Mouse (Mus musculus) embryonic facial prominence, embryonic 13.5 days (tissue): Measurements from ENCODE around the gene Gns. TPM values are rescaled to one million over a fixed set of nuclear protein-coding genes. Genes with fewer than 3 reads are reported as not detected.

Source experiments
- ATAC-seq: fragments of 200-750 bp; cut with Nextera tagmentation; 2 replicates; pipeline ENCODE4 v1.8.0; 2017; ENCODE audit warnings: low read depth; ENCODE audit not compliant: insufficient number of reproducible peaks, insufficient read depth, low FRiP score, low TSS enrichment
- H3K27ac ChIP-seq: fragments of 300-500 bp; sonication (generic); 2 replicates; pipeline ENCODE4 v1.5.1; 2015; ENCODE audit warnings: moderate library complexity, mild to moderate bottlenecking, inconsistent platforms
- H3K27me3 ChIP-seq: fragments of 300-500 bp; sonication (generic); 2 replicates; pipeline ENCODE4 v1.6.1; 2015; ENCODE audit warnings: mild to moderate bottlenecking, inconsistent platforms
- H3K36me3 ChIP-seq: fragments of 300-500 bp; sonication (generic); 2 replicates; pipeline ENCODE4 v1.6.1; 2015; ENCODE audit warnings: mild to moderate bottlenecking, inconsistent platforms
- H3K4me1 ChIP-seq: fragments of 300-500 bp; sonication (generic); 2 replicates; pipeline ENCODE4 v1.6.1; 2015; ENCODE audit warnings: inconsistent platforms
- H3K4me2 ChIP-seq: fragments of 300-500 bp; sonication (generic); 2 replicates; pipeline ENCODE4 v1.6.1; 2015; ENCODE audit warnings: moderate library complexity, mild to moderate bottlenecking, inconsistent platforms
- H3K4me3 ChIP-seq: fragments of 300-500 bp; sonication (generic); 2 replicates; pipeline ENCODE4 v1.5.1; 2015; ENCODE audit warnings: mild to moderate bottlenecking, inconsistent platforms
- H3K9ac ChIP-seq: fragments of 300-500 bp; sonication (generic); 2 replicates; pipeline ENCODE4 v1.6.1; 2015; ENCODE audit warnings: mild to moderate bottlenecking, inconsistent platforms
- H3K9me3 ChIP-seq: fragments of 300-500 bp; sonication (generic); 2 replicates; pipeline ENCODE4 v1.6.1; 2016; ENCODE audit warnings: inconsistent platforms
- WGBS: fragments of 180-500 bp; shearing (Covaris S2); methylation state at CpG from one replicate; pipeline ENCODE4 v1.1.7; 2015; ENCODE audit warnings: mixed read lengths; 5-methylcytosine and 5-hydroxymethylcytosine counted together
- polyA plus RNA-seq: library from polyadenylated mRNA; unstranded; fragments of >200 nt; fragmentation: Nextera tagmentation; extraction: Ambion mirVana; gene quantifications from 2 replicates; pipeline ENCODE4 v1.2.1, GENCODE M21; 2015

Gns gene
- polyA plus RNA-seq, 1 experiment from 2014 or later = 48.5 TPM

GRCm38 (mm10) chr10:121367780-121368179 lies 2.9 kb downstream of the Gns start:
- WGBS = 81% methylated on average over 9 of the region's 9 CpGs
- ATAC-seq = no peak
- Histone ChIP-seq H3K27me3 (no peaks in the 10 kb centered on the region), H3K36me3 (peaks cover 31% of the 10 kb centered on the region), H3K9ac (no peak overlapping the region), H3K4me3 (no peak overlapping the region), H3K27ac (no peak overlapping the region), H3K4me1 (peaks cover 34% of the 10 kb centered on the region), H3K9me3 (no peaks in the 10 kb centered on the region), H3K4me2 (peak overlapping the region; percentile 93; the same call in 1 of the 2 replicates)

GRCm38 (mm10) chr10:121368783-121369465 lies 4.0 kb downstream of the Gns start:
- 82% methylated on average over 18 of the region's 18 CpGs for WGBS
- no peak overlapping the region for H3K9ac ChIP-seq
- no peak for ATAC-seq
- H3K27ac ChIP-seq = no peak overlapping the region
- peaks cover 42% of the 10 kb centered on the region for H3K4me1 ChIP-seq
- H3K4me2 ChIP-seq = no peak overlapping the region
- H3K36me3 ChIP-seq = peaks cover 39% of the 10 kb centered on the region
- no peak overlapping the region for H3K4me3 ChIP-seq
- H3K9me3 ChIP-seq = no peaks in the 10 kb centered on the region
- no peaks in the 10 kb centered on the region for H3K27me3 ChIP-seq

GRCm38 (mm10) chr10:121370777-121371176 lies 5.9 kb downstream of the Gns start:
- Histone ChIP-seq H3K27me3 (no peaks in the 10 kb centered on the region), H3K4me3 (no peak overlapping the region), H3K36me3 (peaks cover 53% of the 10 kb centered on the region), H3K27ac (no peak overlapping the region), H3K9ac (no peak overlapping the region), H3K9me3 (no peaks in the 10 kb centered on the region), H3K4me1 (peaks cover 44% of the 10 kb centered on the region), H3K4me2 (no peak overlapping the region)
- ATAC-seq = no peak
- WGBS = 93% methylated on average over 6 of the region's 6 CpGs

- 30% methylated on average over 12 of the region's 12 CpGs for WGBS
- H3K27ac ChIP-seq = peak overlapping the region; percentile 66
- H3K36me3 ChIP-seq = peaks cover 78% of the 10 kb centered on the region
- peak overlapping the region; percentile 37 for H3K4me2 ChIP-seq
- no peaks in the 10 kb centered on the region for H3K27me3 ChIP-seq
- no peak for ATAC-seq
- no peaks in the 10 kb centered on the region for H3K9me3 ChIP-seq
- H3K9ac ChIP-seq = peak overlapping the region; percentile 46; the same call in 1 of the 2 replicates
- H3K4me1 ChIP-seq = peaks cover 18% of the 10 kb centered on the region
- H3K4me3 ChIP-seq = no peak overlapping the region
Measured at GRCm38 (mm10) chr10:121374013-121374412, 9.1 kb downstream of the Gns start.

GRCm38 (mm10) chr10:121374693-121375620 lies 10.1 kb downstream of the Gns start:
- WGBS = 81% methylated on average over 17 of the region's 17 CpGs
- H3K4me2 ChIP-seq = no peak overlapping the region
- H3K27me3 ChIP-seq = no peaks in the 10 kb centered on the region
- ATAC-seq = no peak
- H3K4me3 ChIP-seq = no peak overlapping the region
- peaks cover 18% of the 10 kb centered on the region for H3K4me1 ChIP-seq
- H3K27ac ChIP-seq = no peak overlapping the region
- H3K36me3 ChIP-seq = peaks cover 80% of the 10 kb centered on the region
- H3K9me3 ChIP-seq = no peaks in the 10 kb centered on the region
- H3K9ac ChIP-seq = no peak overlapping the region

- 79% methylated on average over 24 of the region's 24 CpGs for WGBS
- Histone ChIP-seq H3K4me1 (peaks cover 18% of the 10 kb centered on the region), H3K27me3 (no peaks in the 10 kb centered on the region), H3K9ac (no peak overlapping the region), H3K4me2 (no peak overlapping the region), H3K9me3 (no peaks in the 10 kb centered on the region), H3K27ac (no peak overlapping the region), H3K4me3 (no peak overlapping the region), H3K36me3 (peaks cover 80% of the 10 kb centered on the region)
- ATAC-seq = no peak; the same call in 1 of the 2 replicates
Measured at GRCm38 (mm10) chr10:121375649-121376493, 11.0 kb downstream of the Gns start.

GRCm38 (mm10) chr10:121376530-121377271 lies 11.8 kb downstream of the Gns start:
- Histone ChIP-seq H3K9me3 (no peaks in the 10 kb centered on the region), H3K27me3 (no peaks in the 10 kb centered on the region), H3K36me3 (peaks cover 82% of the 10 kb centered on the region), H3K27ac (no peak overlapping the region), H3K4me1 (peaks cover 18% of the 10 kb centered on the region), H3K9ac (no peak overlapping the region), H3K4me2 (no peak overlapping the region), H3K4me3 (no peak overlapping the region)
- 85% methylated on average over 24 of the region's 24 CpGs for WGBS
- ATAC-seq = no peak

- ATAC-seq = no peak
- no peak overlapping the region for H3K27ac ChIP-seq
- H3K9me3 ChIP-seq = no peaks in the 10 kb centered on the region
- no peak overlapping the region for H3K4me3 ChIP-seq
- H3K4me1 ChIP-seq = peaks cover 6% of the 10 kb centered on the region; the same call in 1 of the 2 replicates
- no peak overlapping the region for H3K9ac ChIP-seq
- no peaks in the 10 kb centered on the region for H3K27me3 ChIP-seq
- no peak overlapping the region for H3K4me2 ChIP-seq
- 97% methylated on average over 3 of the region's 3 CpGs for WGBS
- H3K36me3 ChIP-seq = peaks cover 92% of the 10 kb centered on the region
Measured at GRCm38 (mm10) chr10:121379387-121379786, 14.5 kb downstream of the Gns start.

GRCm38 (mm10) chr10:121381280-121381679 lies 16.4 kb downstream of the Gns start:
- Histone ChIP-seq H3K9ac (no peak overlapping the region), H3K4me3 (no peak overlapping the region), H3K9me3 (no peaks in the 10 kb centered on the region), H3K4me1 (peaks cover 9% of the 10 kb centered on the region), H3K27me3 (no peaks in the 10 kb centered on the region), H3K27ac (no peak overlapping the region), H3K4me2 (no peak overlapping the region), H3K36me3 (peaks cover 89% of the 10 kb centered on the region)
- 94% methylated on average over 18 of the region's 18 CpGs for WGBS
- ATAC-seq = no peak

GRCm38 (mm10) chr10:121384710-121385109 lies 19.8 kb downstream of the Gns start:
- H3K27me3 ChIP-seq = no peaks in the 10 kb centered on the region
- H3K9ac ChIP-seq = no peak overlapping the region
- ATAC-seq = no peak
- H3K36me3 ChIP-seq = peaks cover 81% of the 10 kb centered on the region
- H3K4me2 ChIP-seq = no peak overlapping the region
- no peak overlapping the region for H3K27ac ChIP-seq
- H3K4me1 ChIP-seq = peaks cover 16% of the 10 kb centered on the region
- no peak overlapping the region for H3K4me3 ChIP-seq
- H3K9me3 ChIP-seq = no peaks in the 10 kb centered on the region
- WGBS = 92% methylated on average over 13 of the region's 13 CpGs
